Mouse (Mus musculus) stomach, postnatal 0 days (tissue): ENCODE data around the gene Tnrc18.

ENCODE experiments used
- CTCF ChIP-seq: IDR thresholded peaks from 2 replicates; pipeline ENCODE4 v1.5.1; 2016; ENCODE audit warnings: antibody characterized with exemption, low read depth, mild to moderate bottlenecking, moderate library complexity
- EP300 ChIP-seq: optimal IDR thresholded peaks from 2 replicates; pipeline ENCODE3; 2016; ENCODE audit warnings: antibody characterized with exemption

- TF ChIP-seq CTCF, result no peak
- no peak for TF ChIP-seq EP300
These were observed 123.6 kb downstream of the Tnrc18 start for GRCm38 (mm10) chr5:142693738-142694430.
